Mouse (Mus musculus) mouse trophoblast stem cell (cell line): Measurements from ENCODE around the gene Upp2.

Source experiments
- in situ Hi-C, 2 experiments: fragments of 300-500 bp; cut with MseI, MboI; formaldehyde crosslinking; loops; 2 replicates in 1 of 2; 3 replicates in 1 of 2; pipeline ENCODE4 v1.15.1; 2025

Upp2 gene

DNA sequence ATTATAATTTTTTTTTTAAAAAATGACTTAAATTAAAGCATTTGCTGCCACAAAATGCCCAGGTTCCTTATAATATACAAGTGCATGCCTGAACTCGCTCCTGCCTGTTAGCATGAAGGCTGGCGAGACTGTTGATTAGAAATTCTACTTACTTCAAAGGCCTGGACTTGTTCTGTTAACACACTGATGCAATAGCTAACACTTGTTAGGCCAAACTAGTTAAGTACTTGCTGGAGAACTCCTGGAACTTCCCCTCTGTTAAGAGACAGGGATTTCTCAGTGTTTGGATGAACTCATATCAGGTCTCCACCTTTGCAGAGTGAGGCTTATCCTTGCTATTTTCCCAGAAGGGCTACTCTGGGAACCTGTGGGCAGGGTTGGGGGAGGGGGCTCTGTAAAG, 105.4 kb downstream of the Upp2 start:
- in situ Hi-C loops: loop anchor here in 1 of 2 experiments (25.0 kb wide), 2 partner anchors 485 to 635 kb away; partner anchors contain the start of gene Cytip

DNA sequence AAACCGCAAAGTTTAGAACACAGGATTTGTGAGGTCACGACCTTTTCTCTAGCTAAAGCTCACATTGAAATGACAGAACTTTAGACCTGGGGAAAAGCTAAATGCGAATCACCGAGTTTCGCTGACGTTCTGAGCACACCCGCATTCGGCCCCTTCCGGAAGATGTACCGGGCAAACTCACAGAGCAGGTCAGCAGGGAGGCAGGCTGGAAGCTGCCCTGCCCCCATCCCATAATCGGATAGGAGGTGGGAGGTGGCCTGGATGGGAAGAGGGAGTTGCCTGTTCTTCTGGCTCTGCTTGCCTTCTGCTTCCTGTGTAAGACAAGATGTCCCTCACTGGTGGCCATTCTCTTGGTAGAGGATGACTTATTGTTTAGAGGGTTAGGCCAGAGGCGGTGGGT, 112.9 kb downstream of the Upp2 start:
- in situ Hi-C loops: no loop called here

DNA sequence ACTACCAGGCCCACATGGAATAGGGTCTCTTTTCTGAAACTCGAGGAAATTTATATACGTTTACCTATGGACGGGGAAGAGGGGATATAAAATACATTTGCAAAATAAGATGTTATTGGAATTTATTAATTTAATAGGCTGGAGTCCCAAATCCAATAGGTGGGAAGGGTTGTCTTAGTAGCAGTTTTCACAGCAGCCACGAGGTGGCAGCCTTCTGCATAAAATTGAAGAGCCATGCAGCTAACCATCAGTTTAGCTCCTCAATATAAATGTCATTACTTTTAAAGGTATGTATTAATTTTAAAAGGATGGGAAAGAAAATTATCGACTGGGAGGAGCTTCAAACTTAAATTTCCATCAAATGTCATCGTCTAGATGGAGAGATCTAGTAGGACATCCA, 113.7 kb downstream of the Upp2 start:
- in situ Hi-C loops: no loop called here

DNA sequence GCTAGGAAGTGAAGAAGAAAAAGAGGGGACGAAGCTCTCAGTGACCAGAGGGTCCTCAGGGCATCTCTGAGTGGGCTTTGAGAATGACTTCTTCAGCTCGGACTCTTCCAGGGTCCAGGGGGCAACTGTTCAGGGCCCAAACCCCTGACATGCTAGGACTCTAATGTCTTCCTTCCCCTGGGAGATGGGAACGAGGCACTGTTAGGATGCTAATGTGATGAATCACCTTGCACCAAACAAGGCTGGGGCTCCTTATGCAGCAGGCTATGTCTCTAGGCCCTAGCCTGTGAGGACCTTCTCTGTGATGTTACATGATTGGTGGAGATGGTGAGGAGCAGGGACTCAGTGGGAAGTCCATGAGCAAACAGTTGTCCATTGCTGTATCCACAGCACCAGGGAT, 114.3 kb downstream of the Upp2 start:
- in situ Hi-C loops: no loop called here

DNA sequence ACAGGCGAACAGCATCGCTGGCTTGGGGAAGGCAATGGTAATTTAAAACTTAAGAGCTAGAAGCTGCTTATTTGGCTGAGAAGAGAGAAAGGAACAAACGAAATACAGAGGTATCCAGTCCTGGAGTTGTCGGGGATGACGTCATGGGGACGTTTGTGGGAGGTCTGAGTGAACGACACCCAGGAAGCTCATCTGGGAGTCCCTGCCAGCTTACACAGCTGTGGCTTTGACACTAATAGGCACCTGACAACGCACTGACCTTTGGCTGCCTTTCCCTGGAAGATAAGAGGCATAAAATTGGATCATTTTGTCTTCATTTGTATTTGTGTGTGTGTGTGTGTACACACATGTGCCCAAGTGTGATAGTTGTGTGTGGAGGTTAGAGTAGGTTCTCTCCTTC, 130.4 kb downstream of the Upp2 start:
- in situ Hi-C loops: no loop called here

DNA sequence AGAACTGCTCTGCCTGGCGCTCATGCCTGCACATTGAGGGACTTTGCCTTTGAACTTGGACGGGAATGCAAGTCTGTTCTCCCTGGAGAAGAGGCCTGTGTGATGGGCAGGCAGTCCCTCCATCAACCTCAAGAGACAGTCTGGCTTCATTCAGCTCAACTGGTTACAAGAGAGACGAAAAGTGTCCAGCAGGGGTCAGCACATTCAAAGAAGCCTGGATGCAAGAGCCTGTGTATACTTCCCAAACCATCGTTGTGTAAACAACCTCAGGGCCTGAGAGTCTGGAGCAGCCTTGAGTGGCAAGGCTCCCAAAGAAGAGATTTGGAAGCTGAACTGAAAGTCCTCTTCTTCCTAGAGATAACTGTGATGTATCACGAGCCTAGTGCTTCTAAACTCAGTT, 132.8 kb downstream of the Upp2 start:
- in situ Hi-C loops: loop anchor here in 1 of 2 experiments (25.0 kb wide), 1 partner anchor 737 kb away; no protein-coding TSS in a partner anchor

DNA sequence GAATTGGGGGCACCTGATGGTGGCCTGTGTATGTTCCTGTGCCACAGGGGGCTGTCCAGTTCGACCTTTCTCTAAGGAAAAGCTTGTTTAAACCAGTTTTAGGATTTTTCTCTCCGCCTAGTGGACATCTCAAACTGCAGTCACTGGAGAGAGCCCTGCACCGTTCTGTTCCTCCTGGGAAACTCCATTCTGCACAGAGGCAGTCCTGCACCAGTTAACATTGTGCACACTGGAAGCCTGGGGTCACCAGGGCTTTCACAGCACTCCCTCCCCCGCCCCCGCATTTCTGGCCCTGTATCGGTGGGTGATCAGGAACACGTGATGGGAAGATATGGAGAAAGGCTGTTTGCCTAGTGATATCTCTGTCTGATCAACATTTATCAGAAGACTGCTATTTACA, 133.3 kb downstream of the Upp2 start:
- in situ Hi-C loops: loop anchor here in 1 of 2 experiments (25.0 kb wide), 1 partner anchor 737 kb away; no protein-coding TSS in a partner anchor

DNA sequence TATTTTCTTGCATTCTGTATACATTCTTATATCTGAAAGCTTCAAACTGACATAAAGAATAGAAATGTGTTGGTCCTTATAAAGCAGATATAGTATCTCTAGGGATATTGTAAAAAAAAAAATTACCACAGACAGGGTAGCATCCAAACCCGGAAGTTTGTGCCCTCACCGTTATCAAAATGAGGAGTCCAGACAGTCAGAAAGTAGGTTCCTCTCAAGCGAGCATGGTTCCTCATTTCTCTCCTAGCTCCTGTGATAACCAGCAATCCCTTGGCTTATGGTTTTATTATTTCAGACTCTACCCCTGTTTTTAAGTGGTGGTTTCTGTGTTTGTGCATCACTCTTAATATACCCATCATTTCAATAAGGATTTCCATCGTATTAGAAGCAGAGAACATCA, 134.5 kb downstream of the Upp2 start:
- in situ Hi-C loops: loop anchor here in 1 of 2 experiments (25.0 kb wide), 1 partner anchor 736 kb away; no protein-coding TSS in a partner anchor

DNA sequence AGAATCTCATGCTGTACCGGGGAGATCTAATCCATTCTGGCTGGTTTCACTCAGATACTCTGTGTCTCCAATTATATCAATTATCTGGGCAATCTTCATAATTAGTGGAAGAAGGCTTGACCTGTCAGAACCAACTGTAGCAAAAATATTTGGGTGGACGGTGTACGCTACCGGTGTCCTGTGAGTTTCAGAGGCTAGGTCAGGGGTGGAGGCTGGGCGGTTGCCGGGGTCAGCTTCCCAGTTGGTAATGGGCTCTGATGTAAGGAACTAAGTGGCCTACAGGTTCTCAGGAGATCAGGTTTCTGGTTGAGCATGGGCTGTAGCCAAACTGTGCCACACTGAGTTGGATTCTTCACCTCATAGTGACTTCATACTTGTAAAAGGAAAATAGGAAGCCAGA, 136.1 kb downstream of the Upp2 start:
- in situ Hi-C loops: loop anchor here in 1 of 2 experiments (25.0 kb wide), 1 partner anchor 734 kb away; no protein-coding TSS in a partner anchor

DNA sequence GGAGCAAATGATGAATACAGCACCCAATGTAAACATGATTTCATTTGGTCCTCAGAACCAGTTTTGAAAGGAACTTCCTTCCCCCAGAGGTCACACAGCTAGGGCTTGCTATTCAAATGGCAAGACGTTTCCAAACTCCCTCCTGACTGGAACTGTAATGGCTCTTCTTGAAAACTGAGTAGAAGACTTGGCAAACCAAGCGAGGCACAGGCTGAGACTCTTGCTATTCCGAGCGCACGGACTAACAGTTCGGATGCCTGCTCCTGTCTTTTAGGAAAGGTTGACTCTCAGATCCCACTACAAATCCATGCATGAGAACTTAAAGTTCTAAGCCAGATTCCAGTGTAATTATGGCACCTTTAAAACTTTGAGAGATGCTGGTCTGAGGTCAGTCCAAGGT, 136.5 kb downstream of the Upp2 start:
- in situ Hi-C loops: loop anchor here in 1 of 2 experiments (25.0 kb wide), 1 partner anchor 734 kb away; no protein-coding TSS in a partner anchor

DNA sequence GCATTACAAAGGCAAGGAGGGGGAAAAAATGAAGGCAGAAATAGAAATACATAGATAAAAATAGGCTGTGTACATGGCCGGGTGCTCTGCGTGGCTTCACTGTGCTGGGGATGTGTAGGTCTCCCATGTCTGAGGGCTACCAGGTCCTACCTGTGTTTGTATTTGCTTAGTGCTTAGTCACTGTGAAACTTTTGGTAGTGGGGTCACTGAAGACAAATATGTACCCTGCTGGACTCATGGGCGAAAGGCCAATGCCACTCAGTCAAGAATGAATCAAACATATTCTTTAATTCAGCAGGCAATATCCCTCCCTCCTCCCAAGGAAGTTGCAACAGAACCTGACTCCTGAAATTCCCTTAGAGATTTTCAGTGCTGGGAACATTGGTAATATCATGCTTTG, 137.5 kb downstream of the Upp2 start:
- in situ Hi-C loops: loop anchor here in 1 of 2 experiments (25.0 kb wide), 1 partner anchor 733 kb away; no protein-coding TSS in a partner anchor

DNA sequence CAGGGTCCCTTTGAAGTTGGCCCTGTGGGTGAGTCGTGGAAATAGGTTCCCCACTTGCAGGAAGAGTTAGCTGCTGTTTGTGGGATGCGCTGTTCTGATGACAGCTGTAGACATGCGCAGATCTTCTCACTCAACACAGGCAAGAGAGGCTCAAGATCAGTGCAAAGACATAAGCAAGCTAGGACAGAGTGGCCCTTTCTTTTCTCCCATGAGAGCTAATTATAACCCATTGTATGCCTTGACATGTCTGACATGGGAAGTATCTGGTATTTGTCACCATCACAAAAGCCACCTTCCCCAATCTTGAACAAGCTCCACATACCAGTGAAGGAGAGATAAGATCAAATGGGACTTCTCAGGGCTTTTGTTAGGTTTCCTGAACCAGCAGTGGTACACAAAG, 140.6 kb downstream of the Upp2 start:
- in situ Hi-C loops: loop anchor here in 1 of 2 experiments (25.0 kb wide), 1 partner anchor 730 kb away; no protein-coding TSS in a partner anchor

DNA sequence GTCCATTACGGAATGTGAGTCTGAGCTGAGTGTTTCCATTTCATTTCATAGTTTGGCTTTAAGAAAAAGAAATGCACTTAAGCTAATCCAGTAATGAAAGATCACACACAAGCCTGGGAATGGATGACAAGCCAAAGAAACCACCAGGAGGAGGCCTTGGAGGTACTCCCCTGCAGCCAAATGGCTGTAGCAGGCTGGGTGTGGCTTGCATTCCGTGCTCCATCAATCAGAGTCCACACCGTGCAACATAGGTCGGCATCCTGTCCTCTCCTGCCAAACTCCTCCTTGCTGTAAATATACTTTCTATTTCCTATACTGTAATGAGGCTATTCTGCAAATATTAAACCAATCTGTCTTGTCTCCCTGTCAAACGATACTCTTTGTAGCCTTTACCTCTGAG, 143.1 kb downstream of the Upp2 start:
- in situ Hi-C loops: loop anchor here in 1 of 2 experiments (25.0 kb wide), 1 partner anchor 727 kb away; no protein-coding TSS in a partner anchor

DNA sequence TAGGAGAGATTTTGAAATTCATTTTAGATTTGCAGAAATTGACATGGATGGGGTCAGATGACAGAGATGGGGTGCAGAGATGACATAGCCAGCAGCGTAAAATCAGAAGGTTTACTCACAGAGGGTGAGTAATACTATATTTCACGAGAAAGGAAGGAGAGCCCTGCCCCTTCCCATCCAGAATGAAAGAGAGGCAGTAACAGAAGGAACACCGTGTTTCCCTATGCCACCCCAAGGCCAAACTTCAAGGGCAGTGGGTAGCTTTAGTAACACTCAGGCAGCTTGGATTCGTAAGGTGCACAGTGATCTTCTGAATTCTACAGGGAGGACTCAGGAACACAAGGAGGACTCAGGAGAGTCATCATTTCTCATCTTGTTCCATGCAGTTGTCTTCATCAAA, 144.0 kb downstream of the Upp2 start:
- in situ Hi-C loops: loop anchor here in 1 of 2 experiments (25.0 kb wide), 1 partner anchor 726 kb away; no protein-coding TSS in a partner anchor

DNA sequence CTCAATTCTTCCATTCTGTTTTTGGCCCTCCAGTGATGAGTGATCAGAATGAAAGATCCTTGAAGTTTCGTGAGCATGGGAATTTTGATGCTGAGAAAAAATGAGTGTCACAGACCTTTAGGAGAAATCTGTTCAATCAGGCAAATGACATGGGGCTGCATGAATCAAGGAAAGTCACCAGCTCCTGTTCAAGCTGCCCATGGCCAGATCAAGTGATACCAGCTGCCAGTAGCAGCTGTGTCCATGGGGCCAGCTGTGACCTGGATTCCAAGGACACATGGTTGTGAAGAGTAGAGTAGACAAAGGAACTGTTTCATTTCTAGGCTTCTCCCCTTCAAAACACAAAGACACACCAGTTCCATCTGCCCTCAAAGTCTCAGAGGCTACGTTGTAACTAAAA, 144.4 kb downstream of the Upp2 start:
- in situ Hi-C loops: loop anchor here in 1 of 2 experiments (25.0 kb wide), 1 partner anchor 726 kb away; no protein-coding TSS in a partner anchor

DNA sequence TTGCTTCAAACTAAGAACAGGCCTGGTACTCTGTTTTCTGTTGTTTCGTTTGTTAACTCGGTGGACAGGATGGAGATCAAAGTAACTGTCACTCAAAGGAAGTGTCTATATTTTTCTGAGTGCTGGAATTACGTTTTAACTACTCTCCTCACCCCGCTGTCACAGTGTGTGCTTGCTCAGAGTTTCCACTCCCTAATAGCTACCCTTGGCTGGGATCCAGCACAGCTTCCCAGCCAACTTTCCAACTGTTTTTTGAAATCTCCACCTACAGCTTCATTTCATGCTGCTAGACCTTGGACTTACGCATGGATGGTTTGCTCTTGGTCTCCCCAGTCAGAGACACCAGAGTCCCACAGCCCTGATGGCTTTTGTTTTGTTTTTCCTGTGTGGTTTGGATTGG, 144.8 kb downstream of the Upp2 start:
- in situ Hi-C loops: loop anchor here in 1 of 2 experiments (25.0 kb wide), 1 partner anchor 725 kb away; no protein-coding TSS in a partner anchor

DNA sequence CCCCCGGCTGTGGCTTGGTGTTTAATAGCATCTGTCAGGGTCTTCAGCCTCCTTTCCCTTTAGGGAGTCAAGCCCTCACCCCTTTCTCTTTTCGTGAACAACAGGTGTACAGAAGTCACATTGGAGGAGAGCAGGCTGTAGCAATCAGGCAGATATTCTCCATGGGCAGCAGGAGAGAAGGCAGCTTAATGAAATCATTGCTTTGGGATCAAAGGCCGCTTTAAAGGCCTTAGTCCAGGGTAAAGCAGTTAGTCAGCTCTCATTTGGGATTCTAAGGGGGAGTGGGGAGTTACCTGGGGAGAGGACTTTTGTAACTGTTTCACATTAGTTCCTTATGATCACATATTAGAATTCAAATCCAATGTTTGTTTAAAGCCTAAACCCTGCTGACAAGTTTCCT, 150.8 kb downstream of the Upp2 start:
- in situ Hi-C loops: loop anchor here in 1 of 2 experiments (25.0 kb wide), 1 partner anchor 719 kb away; no protein-coding TSS in a partner anchor

DNA sequence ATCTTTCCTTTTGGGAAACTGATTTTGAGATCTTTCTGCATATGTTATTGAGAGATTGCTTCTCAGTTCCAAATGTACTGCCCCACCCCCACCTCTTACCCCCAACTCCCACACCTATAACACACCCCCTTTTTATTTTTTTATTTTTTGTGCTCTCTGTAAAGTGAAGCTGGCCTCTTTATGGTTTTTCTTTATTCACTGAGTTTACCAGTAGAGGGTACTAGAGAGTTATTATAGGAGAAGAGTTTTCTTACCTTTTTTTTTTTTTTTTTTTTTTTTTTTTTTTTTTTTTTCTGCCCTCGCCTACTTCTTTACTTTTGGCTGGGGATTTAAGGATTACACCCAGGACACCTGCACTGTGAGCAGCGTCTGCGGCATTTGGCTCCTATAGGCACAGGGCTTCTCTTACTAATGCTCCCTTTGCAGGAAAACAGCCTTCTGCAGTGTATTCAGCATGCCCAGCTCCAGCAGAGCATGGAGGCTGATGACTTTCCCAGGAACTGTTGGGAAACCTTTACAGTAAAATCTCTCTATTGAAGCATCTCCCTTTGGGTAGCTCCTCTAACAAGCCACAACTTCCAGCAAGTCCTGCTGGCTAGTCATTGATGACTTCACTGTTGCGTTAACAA, 170.2 kb downstream of the Upp2 start:
- in situ Hi-C loops: loop anchor here in 1 of 2 experiments (25.0 kb wide), 1 partner anchor 700 kb away; no protein-coding TSS in a partner anchor

DNA sequence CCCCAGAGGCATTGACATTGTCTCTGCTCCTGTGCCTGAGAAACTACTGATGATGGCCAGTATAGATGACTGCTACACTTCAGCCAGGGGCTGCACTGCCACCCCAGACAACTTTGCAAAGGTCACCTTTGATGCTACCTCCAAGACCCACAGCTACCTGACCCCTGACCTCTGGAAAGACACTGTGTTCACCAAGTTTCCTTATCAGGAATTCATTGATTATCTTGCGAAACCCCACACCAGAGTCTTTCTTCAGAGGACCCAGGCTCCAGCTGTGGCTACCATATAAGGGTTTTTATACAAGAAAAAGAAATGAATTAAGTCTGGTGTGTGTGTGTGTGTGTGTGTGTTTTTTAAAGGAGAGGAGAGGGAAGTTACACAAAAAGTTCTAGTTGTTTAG, 174.1 kb downstream of the Upp2 start:
- in situ Hi-C loops: loop anchor here in 1 of 2 experiments (25.0 kb wide), 1 partner anchor 696 kb away; no protein-coding TSS in a partner anchor

DNA sequence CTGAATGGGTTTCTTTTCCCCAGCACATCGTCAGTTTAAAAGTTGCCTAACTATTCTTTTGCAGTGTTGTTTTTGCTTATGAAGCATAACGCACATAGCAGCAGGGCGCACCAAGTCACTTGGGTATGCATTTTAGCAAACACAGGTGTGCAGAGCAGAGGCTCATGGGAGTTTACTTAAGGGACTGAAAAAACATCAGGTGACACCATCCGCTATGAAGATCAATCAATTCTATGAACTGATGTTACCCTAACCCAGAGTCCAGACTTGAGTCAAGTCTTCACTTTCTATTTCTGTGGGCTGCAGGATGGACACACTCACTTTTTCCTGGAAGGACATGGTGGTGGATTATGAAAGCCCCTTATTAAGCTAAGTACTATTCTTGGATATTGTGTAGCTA, 174.9 kb downstream of the Upp2 start:
- in situ Hi-C loops: loop anchor here in 1 of 2 experiments (25.0 kb wide), 1 partner anchor 695 kb away; no protein-coding TSS in a partner anchor

DNA sequence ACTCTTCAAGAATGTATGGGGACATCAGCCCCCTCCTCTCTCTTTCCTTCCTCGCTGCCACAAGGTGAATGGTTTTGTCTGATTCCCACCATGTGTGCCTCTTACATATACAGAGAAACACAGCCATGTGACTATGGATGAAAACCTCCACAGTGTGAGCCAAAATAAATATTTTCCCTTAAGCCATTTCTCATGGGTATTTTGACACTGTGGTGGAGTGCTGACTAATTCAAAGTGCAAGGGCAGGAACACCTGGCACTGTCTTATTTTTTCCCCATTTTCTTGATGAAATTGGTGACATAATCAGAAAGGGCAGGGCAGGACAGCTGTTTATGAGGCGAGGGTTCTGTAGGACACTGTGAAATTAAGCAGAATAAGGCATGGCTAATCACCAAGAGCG, 176.3 kb downstream of the Upp2 start:
- in situ Hi-C loops: loop anchor here in 1 of 2 experiments (25.0 kb wide), 1 partner anchor 694 kb away; no protein-coding TSS in a partner anchor

DNA sequence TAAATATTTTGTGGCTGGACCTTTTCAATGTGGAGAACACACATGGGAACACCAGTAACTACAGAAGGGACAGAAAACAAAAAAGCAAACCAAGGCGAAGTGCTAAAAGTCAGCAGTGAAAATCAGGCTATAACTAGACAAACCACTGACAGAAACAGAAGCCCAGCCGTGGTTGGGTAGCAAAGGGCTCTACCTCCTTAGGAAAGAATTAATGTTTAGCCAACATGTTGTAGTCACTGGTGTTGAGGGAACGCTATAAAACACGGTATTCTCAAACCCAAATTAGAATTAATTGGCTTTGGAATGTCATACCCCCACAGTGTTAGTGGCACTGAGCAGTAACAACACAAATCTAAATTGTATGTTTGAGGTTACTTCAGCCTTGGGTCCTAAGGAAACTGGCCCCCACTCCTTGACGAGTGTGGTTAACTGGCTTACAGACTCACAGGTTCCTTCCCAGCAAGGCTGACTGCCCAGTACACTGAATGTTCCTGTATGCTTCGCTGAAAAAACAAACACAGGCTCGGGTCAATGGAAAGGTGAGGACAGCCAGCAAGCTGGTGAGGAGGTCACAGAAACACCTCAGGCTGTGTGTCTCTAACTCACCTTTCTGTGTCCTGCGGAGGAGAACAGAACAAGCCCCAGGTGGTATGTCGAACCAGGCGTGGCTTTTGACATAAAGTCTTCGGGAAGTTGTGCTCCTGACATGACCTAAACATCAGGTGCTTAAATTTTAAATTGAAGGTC, 180.6 kb downstream of the Upp2 start:
- in situ Hi-C loops: loop anchor here in 1 of 2 experiments (25.0 kb wide), 1 partner anchor 690 kb away; no protein-coding TSS in a partner anchor
